Mouse (Mus musculus): Measurements from ENCODE around the gene Acat1.

DNA sequence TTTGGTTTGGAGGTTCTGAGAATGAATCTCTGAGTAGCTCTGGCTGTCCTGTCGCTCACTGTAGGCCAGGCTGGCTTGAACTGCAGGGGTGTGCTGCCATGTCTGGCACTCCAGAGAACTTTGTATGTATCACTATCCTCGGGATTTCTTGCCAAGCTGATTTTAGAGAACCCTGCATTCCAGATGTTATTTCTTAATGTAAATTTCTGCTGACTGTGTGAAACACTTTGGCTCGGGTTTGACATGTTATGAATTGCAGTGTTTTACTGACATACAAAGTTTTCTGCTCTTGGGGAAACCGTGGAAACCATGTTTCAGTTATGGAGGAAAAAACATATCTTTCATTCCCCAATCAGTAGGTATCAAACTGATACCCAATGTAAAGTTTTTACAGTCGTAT lies 34.5 kb downstream of the Acat1 start:
- no peak for TF ChIP-seq POLR2A (IDR thresholded peaks at IDR 0.05; ENCODE audit: insufficient read depth, low read depth, low read length)
- no peak for TF ChIP-seq CTCF (IDR thresholded peaks at IDR 0.05)

Measured in heart, adult 2 months (tissue).